Mouse (Mus musculus) bone marrow, adult 2 months (tissue): ENCODE measurements around the gene Gng3.
A peak's percentile ranks its signal among the peaks of the same experiment; 100 is the strongest.

Experiments
- CTCF ChIP-seq: fragments of 200-500 bp; IDR thresholded peaks from 2 replicates; pipeline ENCODE4 v1.5.1; 2011; ENCODE audit warnings: low read length, control low read depth; ENCODE audit not compliant: control insufficient read depth, insufficient read depth
- POLR2A ChIP-seq: fragments of 200-500 bp; IDR thresholded peaks from 2 replicates; pipeline ENCODE4 v1.6.1; 2011; ENCODE audit warnings: low read depth, mild to moderate bottlenecking, control low read depth, low read length, borderline replicate concordance; ENCODE audit not compliant: control insufficient read depth

DNA sequence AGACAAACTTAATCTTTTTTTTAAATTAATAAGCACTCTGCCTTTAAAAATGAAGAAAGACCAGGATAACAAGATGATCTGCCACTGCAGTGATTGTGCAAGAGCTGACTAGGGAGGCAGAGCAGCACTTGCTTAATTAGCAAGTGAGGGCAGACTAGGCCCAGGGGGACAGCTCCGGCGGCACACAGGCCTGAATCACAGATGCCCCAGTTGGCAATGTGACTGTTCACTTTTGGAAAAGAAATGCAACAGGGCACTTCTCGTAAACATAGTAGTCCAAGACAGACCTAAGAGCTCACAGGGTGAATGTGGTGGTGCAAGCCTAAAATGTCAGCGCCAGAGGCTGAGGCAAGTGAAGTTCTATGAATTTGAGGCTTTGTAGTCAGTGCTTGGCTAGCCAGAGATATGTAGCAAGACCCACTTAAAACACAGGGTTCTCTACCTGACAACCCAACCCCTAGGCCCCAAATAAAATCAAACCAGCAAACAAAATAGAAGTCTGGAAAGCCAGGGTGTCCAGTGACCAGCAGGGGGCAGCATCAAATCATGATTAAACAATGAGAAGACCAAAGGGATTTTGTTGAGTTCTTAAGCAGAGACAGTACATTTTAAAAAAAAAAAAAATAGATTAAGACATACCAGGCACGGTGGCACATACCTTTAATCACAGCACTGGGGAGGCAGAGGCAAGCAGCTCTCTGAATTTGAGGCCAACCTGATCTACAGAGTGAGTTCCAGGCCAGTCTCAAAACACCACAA is 5.6 kb upstream of the Gng3 start:
- no peak for TF ChIP-seq POLR2A
- peak; percentile 39 for TF ChIP-seq CTCF
